Mouse (Mus musculus) kidney, embryonic 14.5 days (tissue): ENCODE data around the gene Unc45a. TPM values are rescaled to one million over a fixed set of nuclear protein-coding genes. Genes with fewer than 3 reads are reported as not detected.
A peak's percentile ranks its signal among the peaks of the same experiment; 100 is the strongest.

Source experiments
- ATAC-seq: fragments of 200-750 bp; cut with Nextera tagmentation; 2 replicates; pipeline ENCODE4 v1.8.0; 2017; ENCODE audit warnings: moderate number of reproducible peaks, mild to moderate bottlenecking, moderate TSS enrichment, moderate library complexity; ENCODE audit not compliant: low FRiP score, low TSS enrichment
- H3K27ac ChIP-seq: fragments of 300-500 bp; sonication (generic); 2 replicates; pipeline ENCODE4 v1.5.1; 2014; ENCODE audit warnings: low read depth, mild to moderate bottlenecking, low read length, moderate library complexity, mixed read lengths
- H3K27me3 ChIP-seq: fragments of 300-500 bp; sonication (generic); 2 replicates; pipeline ENCODE4 v1.6.1; 2014; ENCODE audit warnings: mild to moderate bottlenecking, low read length; ENCODE audit not compliant: control insufficient read depth, insufficient read depth
- H3K36me3 ChIP-seq: fragments of 300-500 bp; sonication (generic); 2 replicates; pipeline ENCODE4 v1.6.1; 2014; ENCODE audit warnings: low read length, mixed read lengths; ENCODE audit not compliant: control insufficient read depth, insufficient read depth
- H3K4me1 ChIP-seq: fragments of 300-500 bp; sonication (generic); 2 replicates; pipeline ENCODE4 v1.6.1; 2014; ENCODE audit warnings: low read length, mixed read lengths; ENCODE audit not compliant: control insufficient read depth, insufficient read depth
- H3K4me2 ChIP-seq: fragments of 300-500 bp; sonication (generic); replicated peaks from 2 replicates; pipeline ENCODE4 v1.6.1; 2014; ENCODE audit warnings: low read depth, mild to moderate bottlenecking, low read length
- H3K4me3 ChIP-seq: fragments of 300-500 bp; sonication (generic); 2 replicates; pipeline ENCODE4 v1.5.1; 2014; ENCODE audit warnings: mild to moderate bottlenecking, low read length
- H3K9ac ChIP-seq: fragments of 300-500 bp; sonication (generic); 2 replicates; pipeline ENCODE4 v1.6.1; 2014; ENCODE audit warnings: low read depth, mild to moderate bottlenecking, low read length, moderate library complexity
- H3K9me3 ChIP-seq: fragments of 300-500 bp; sonication (generic); 2 replicates; pipeline ENCODE4 v1.6.1; 2016; ENCODE audit warnings: low read length; ENCODE audit not compliant: control insufficient read depth
- WGBS: fragments of 180-500 bp; shearing (Covaris S2); extraction: QIAGEN DNeasy Blood & Tissue Kit; methylation state at CpG from one replicate; pipeline ENCODE4 v1.1.7; 2014; 5-methylcytosine and 5-hydroxymethylcytosine counted together
- polyA plus RNA-seq: library from polyadenylated mRNA; unstranded; fragments of >200 nt; fragmentation: Nextera tagmentation; extraction: Ambion mirVana; gene quantifications from 2 replicates; pipeline ENCODE4 v1.2.1, GENCODE M21; 2014

Unc45a gene
- polyA plus RNA-seq, 1 experiment from 2014 or later = 27.8 TPM

DNA sequence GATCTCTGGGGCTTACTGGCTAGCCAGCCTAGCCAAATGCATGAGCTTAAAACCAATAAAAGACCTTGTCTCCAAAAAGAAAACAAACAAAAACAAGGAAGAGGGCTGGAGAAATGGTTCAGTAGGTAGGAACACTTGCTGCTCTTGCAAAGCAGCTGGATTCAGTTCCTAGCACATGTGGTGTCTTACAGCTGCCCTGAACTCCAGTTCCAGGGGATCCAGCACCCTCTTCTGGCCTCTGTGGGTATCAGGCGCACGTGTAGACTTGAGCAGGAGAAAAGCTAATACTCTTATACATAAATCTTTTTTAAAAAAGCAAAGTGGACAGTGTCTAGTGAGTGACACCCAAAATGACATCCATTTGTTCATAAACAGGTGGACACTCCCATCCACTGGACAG lies 39.3 kb downstream of the Unc45a start:
- no peak for ATAC-seq
- H3K4me1 ChIP-seq = no peaks in the 10 kb centered on the region
- no peaks in the 10 kb centered on the region for H3K27me3 ChIP-seq
- H3K9ac ChIP-seq = no peak overlapping the region
- no peaks in the 10 kb centered on the region for H3K9me3 ChIP-seq
- WGBS = 91% methylated on average over 2 of the region's 2 CpGs
- no peak overlapping the region for H3K4me3 ChIP-seq
- H3K36me3 ChIP-seq = peaks cover 66% of the 10 kb centered on the region
- no peak overlapping the region for H3K27ac ChIP-seq
- H3K4me2 ChIP-seq = no peak overlapping the region

DNA sequence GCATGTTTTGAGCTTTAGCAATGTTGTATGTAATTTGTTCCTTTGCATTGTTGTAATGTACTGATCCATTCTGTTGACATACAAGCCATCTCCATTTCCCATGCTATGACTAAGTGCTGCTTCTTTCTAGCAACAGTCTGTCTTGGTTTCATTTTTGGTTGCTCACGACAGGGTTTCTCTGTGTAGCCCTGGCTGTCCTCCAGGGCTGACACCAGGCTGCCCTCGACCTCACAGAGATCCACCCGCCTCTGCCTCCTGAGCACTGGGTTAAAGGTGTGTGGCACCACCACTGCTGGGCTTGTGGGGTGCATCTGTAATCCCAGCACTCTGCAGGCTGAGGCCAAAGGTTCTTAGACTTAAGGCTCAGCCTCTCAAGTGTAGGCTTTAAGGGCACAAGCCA lies 41.2 kb downstream of the Unc45a start:
- Histone ChIP-seq H3K27ac (no peak overlapping the region), H3K4me2 (no peak overlapping the region), H3K27me3 (no peaks in the 10 kb centered on the region), H3K4me3 (no peak overlapping the region), H3K36me3 (peaks cover 46% of the 10 kb centered on the region), H3K9ac (no peak overlapping the region), H3K9me3 (no peaks in the 10 kb centered on the region), H3K4me1 (peaks cover 7% of the 10 kb centered on the region; the same call in 1 of the 2 replicates)
- 97% methylated on average over 3 of the region's 3 CpGs for WGBS
- no peak for ATAC-seq

- H3K36me3 ChIP-seq = peaks cover 38% of the 10 kb centered on the region
- no peak overlapping the region for H3K4me2 ChIP-seq
- WGBS = 94% methylated on average over 4 of the region's 4 CpGs
- no peak for ATAC-seq
- no peak overlapping the region for H3K4me3 ChIP-seq
- H3K9ac ChIP-seq = no peak overlapping the region
- H3K27me3 ChIP-seq = no peaks in the 10 kb centered on the region
- H3K27ac ChIP-seq = no peak overlapping the region
- peaks cover 7% of the 10 kb centered on the region; the same call in 1 of the 2 replicates for H3K4me1 ChIP-seq
- H3K9me3 ChIP-seq = no peaks in the 10 kb centered on the region
Measured at GRCm38 (mm10) chr7:80298754-80299153, 42.1 kb downstream of the Unc45a start.

DNA sequence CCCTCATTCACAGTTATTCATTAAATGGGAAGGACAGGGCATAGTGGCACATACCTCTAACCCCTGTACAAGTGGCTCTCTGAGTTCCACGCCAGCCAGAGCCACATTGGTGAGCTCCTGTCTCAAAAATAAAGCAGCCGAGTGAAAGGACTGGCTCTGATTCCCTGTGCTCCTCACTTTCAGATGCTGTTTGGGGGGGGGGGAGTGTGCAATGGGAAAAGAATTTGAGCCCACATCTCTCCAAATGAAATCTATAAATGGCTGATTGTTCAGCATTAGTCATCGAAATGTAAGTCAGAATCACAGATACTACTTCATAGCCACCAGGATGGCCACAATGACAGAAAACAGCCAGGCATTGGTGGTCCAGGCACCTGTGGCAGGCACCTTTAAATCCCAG lies 43.8 kb downstream of the Unc45a start:
- Histone ChIP-seq H3K27ac (no peak overlapping the region), H3K9ac (no peak overlapping the region), H3K4me3 (no peak overlapping the region), H3K27me3 (no peaks in the 10 kb centered on the region), H3K9me3 (no peaks in the 10 kb centered on the region), H3K4me2 (no peak overlapping the region), H3K36me3 (peaks cover 24% of the 10 kb centered on the region), H3K4me1 (peaks cover 7% of the 10 kb centered on the region; the same call in 1 of the 2 replicates)
- ATAC-seq = no peak
- 85% methylated on average over 3 of the region's 3 CpGs for WGBS

- H3K36me3 ChIP-seq = peaks cover 18% of the 10 kb centered on the region
- H3K9me3 ChIP-seq = no peaks in the 10 kb centered on the region
- H3K4me2 ChIP-seq = no peak overlapping the region
- H3K4me1 ChIP-seq = peaks cover 7% of the 10 kb centered on the region; the same call in 1 of the 2 replicates
- no peak overlapping the region for H3K9ac ChIP-seq
- no peak overlapping the region for H3K4me3 ChIP-seq
- H3K27me3 ChIP-seq = no peaks in the 10 kb centered on the region
- no peak for ATAC-seq
- WGBS = 94% methylated on average over 6 of the region's 6 CpGs
- no peak overlapping the region for H3K27ac ChIP-seq
Measured at GRCm38 (mm10) chr7:80296462-80296861, 44.3 kb downstream of the Unc45a start.

- H3K4me2 ChIP-seq = peak overlapping the region; percentile 48
- peak overlapping the region; percentile 76 for H3K27ac ChIP-seq
- H3K36me3 ChIP-seq = peaks cover 14% of the 10 kb centered on the region
- no peaks in the 10 kb centered on the region for H3K27me3 ChIP-seq
- WGBS = 9% methylated on average over 37 of the region's 37 CpGs
- H3K4me1 ChIP-seq = peaks cover 7% of the 10 kb centered on the region; the same call in 1 of the 2 replicates
- H3K4me3 ChIP-seq = peak overlapping the region; percentile 95
- peak; percentile 61; the same call in 1 of the 2 replicates for ATAC-seq
- H3K9ac ChIP-seq = peak overlapping the region; percentile 77
- no peaks in the 10 kb centered on the region for H3K9me3 ChIP-seq
Measured at GRCm38 (mm10) chr7:80294764-80295648, 45.8 kb downstream of the Unc45a start.

DNA sequence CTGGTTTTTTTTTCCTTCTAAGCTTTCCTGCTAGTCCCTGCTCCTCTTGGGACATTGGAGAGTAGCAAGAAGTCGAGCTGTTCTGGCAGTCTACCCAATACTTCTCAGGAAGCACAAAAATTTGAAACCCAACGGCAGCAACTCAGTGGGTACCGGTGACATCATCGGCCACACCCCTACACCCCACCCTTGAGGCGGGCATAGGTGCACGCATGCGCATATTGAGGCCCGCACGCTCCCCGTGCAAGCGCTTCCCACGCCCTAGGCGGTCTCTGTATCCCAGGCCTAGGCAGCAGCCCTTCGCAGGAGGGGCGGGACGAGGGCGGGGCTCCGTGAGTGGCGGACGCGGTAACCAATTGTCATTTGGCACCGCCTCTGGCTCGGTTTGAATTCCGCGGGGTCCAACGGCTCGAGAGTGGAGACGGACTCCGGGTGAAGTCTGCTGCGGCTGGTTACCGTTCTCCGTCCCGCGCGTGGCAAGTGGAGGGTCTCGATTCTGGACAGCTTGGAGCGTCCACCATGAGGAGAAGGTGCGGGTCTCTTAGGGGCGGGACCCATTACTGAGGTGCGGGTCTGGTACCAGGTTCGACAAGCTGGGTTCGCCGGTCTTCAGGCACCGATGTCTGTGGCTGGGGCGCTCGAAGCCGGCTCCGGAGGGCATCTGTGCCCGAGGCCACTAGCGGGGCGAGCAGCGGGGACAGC lies 46.6 kb downstream of the Unc45a start, which contains the start of gene Prc1:
TSS of gene Prc1 (plus strand) at position 389 of the 702 bp plus-strand sequence.
- H3K36me3 ChIP-seq = peaks cover 12% of the 10 kb centered on the region
- H3K4me2 ChIP-seq = peak within 1 kb of the TSS; percentile 48
- H3K27ac ChIP-seq = peak within 1 kb of the TSS; percentile 76
- peak; percentile 100 for ATAC-seq
- H3K4me3 ChIP-seq = peak within 1 kb of the TSS; percentile 95
- peak within 1 kb of the TSS; percentile 77 for H3K9ac ChIP-seq
- WGBS = under 1% methylated on average over 52 of the region's 52 CpGs
- H3K4me1 ChIP-seq = peaks cover 7% of the 10 kb centered on the region; the same call in 1 of the 2 replicates
- H3K27me3 ChIP-seq = no peaks in the 10 kb centered on the region
- no peaks in the 10 kb centered on the region for H3K9me3 ChIP-seq

- Histone ChIP-seq H3K4me3 (no peak overlapping the region), H3K36me3 (peaks cover 57% of the 10 kb centered on the region), H3K27ac (no peak overlapping the region), H3K9me3 (no peaks in the 10 kb centered on the region), H3K27me3 (no peaks in the 10 kb centered on the region), H3K9ac (no peak overlapping the region), H3K4me2 (no peak overlapping the region), H3K4me1 (no peaks in the 10 kb centered on the region)
- 80% methylated on average over 10 of the region's 10 CpGs for WGBS
- ATAC-seq = no peak
Measured at GRCm38 (mm10) chr7:80287736-80288135, 53.1 kb downstream of the Unc45a start.

GRCm38 (mm10) chr7:80285725-80286124 lies 55.1 kb downstream of the Unc45a start:
- peaks cover 57% of the 10 kb centered on the region for H3K36me3 ChIP-seq
- no peaks in the 10 kb centered on the region for H3K4me1 ChIP-seq
- H3K4me3 ChIP-seq = no peak overlapping the region

More at GRCm38 (mm10) chr7:80285725-80286124, 55.1 kb downstream of the Unc45a start:
- WGBS = 93% methylated on average over 6 of the region's 6 CpGs
- no peaks in the 10 kb centered on the region for H3K9me3 ChIP-seq
- ATAC-seq = no peak
- no peak overlapping the region for H3K27ac ChIP-seq
- H3K27me3 ChIP-seq = no peaks in the 10 kb centered on the region
- H3K9ac ChIP-seq = no peak overlapping the region
- H3K4me2 ChIP-seq = no peak overlapping the region
